Mouse (Mus musculus) bone marrow macrophage, adult 2 months (primary cell): ENCODE results near the gene Dstyk.

Experiments used
- CTCF ChIP-seq: IDR thresholded peaks from 2 replicates; pipeline ENCODE4 v1.5.1; 2012; ENCODE audit warnings: low read depth, mild to moderate bottlenecking, low read length, moderate library complexity
- POLR2A ChIP-seq: IDR thresholded peaks from 2 replicates; pipeline ENCODE4 v1.6.1; 2012; ENCODE audit warnings: mild to moderate bottlenecking, low read depth, low read length, borderline replicate concordance

GRCm38 (mm10) chr1:132370681-132371173 lies 46.6 kb upstream of the Dstyk start:
- TF ChIP-seq POLR2A (no peak), CTCF (no peak)
